Mouse (Mus musculus) B cell, adult 62 days (primary cell): ENCODE results near the gene Ndst4. TPM values are rescaled to one million over a fixed set of nuclear protein-coding genes. Genes with fewer than 3 reads are reported as not detected.

ENCODE experiments used
- total RNA-seq: library from RNA; stranded (reverse); gene quantifications from 4 replicates; pipeline ENCODE4 v1.2.4, GENCODE M21; 2023

The Ndst4 gene
- total RNA-seq, result not detected in 4 replicates

GRCm38 (mm10) chr3:125403601-125404396 is at the start of gene Ndst4:
Gene Ndst4, plus strand, starts transcription at chr3:125404076.

